Mouse (Mus musculus) heart, postnatal 10 days (tissue): ENCODE measurements around the gene Gm10295. TPM values are rescaled to one million over a fixed set of nuclear protein-coding genes. Genes with fewer than 3 reads are reported as not detected.

Experiments used
- DNase-seq, 2 experiments: peaks; one replicate each; pipeline ENCODE4 v3.0.0; 2021
- intact Hi-C: fragments of 180-260 bp; cut with DNase I; formaldehyde crosslinking; loops from one replicate; pipeline ENCODE4 v1.15.1; 2025
- total RNA-seq, 2 experiments: library from RNA; stranded (reverse); gene quantifications; 2 replicates each; pipeline ENCODE4 v1.2.3; 2021

The Gm10295 gene
- total RNA-seq, 2 experiments from 2014 or later: not detected

DNA sequence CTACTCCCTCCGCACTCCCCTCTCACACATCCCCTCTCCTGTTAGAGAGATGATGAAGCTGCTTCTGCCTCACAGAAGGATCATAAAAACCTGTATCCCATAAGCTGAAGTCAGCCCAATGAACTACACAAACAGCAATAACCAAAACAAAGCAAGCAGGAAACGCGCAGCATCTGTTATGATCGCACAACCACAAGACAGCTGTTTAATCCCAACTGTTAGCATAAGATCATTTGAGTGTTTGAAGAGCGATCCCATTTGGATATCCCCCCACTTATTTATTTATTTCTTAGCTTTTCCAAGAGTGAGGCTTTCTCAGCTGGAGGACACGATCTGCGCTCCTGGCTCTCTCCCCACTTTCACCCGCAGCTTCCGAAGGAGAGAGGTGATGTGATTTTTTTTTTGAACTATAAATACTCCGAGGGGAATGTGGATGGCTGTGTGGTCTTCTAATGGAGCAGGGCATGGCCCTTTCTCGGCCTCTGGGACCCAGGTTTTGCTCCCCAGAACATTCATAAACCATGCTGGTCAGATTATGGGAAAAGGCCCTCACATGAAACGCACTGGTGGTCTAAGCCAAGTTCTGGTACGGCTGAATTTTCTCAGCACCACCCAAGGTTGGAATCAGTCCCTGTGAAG lies 17.4 kb upstream of the Gm10295 start:
- no peak for DNase-seq
- intact Hi-C loops: no loop called here

DNA sequence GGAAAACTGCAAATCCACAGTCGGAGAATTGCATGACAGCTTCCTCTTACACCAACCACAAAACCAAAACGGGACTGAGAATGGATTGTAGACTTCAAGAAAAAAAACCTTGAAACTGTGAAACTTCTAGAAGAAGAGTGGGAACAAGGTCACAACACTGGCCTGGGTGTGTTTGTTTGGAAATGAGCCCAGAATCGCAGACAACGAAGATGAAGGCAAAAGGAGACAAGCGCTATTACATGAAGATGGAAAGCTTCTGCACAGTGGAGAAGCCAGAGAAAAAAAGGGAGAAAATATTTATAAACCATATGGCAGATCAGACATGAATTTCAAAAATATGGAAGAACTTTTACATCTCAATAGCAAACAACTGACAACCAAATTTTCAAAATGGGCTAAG lies 4.3 kb upstream of the Gm10295 start:
- DNase-seq: no peak
- intact Hi-C loops: no loop called here

DNA sequence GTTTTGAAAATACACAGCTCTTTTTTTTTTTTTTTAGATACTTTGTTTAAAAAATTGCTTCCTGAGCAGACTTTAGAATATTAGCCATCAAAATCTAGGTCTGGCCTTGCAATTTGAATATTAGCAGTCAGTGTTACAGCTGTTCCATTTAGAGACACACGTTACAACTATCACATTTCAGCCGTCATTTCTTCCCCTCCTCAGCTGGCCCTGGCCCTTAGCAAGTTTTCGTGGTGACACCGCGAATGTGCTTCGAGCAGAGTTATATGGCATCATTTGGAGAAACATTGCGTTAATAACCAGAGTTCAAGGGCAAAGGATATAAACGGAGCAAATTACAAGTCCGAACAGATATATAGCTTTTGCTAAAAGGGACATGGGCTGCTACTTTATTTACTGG lies 2.4 kb downstream of the Gm10295 start:
- DNase-seq: no peak
- intact Hi-C loops: no loop called here

DNA sequence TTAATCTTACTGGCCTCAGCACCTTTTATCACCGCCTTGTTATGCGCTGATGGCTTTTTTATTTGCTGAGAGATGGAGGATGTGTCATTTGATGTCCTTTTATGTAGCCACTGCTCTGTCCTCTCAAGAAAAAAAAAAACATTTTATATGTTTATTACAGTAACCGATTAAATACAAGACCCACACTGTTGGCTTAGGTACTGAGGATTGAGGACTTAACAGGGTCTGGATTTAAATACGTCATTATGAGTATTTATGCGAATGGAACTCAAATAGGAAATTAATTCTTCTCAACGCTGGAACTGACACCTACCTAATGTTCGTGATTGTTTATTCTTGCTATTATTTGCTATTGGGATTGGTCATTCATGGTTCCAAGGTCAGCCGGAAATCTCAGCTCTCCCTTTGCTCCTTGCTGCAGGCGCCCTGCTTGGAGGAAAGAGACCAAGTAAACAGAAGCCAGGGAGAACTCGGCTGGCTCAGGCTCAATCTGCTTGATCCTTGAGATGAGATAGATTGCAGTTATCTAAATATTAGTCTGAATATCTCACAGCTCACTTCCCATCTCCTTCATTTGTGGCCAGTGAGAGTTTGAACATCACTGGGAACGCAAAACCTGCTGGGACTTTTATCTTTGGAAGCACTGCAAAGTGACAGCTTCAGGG lies 26.2 kb downstream of the Gm10295 start:
- no peak for DNase-seq
- intact Hi-C loops: no loop called here

DNA sequence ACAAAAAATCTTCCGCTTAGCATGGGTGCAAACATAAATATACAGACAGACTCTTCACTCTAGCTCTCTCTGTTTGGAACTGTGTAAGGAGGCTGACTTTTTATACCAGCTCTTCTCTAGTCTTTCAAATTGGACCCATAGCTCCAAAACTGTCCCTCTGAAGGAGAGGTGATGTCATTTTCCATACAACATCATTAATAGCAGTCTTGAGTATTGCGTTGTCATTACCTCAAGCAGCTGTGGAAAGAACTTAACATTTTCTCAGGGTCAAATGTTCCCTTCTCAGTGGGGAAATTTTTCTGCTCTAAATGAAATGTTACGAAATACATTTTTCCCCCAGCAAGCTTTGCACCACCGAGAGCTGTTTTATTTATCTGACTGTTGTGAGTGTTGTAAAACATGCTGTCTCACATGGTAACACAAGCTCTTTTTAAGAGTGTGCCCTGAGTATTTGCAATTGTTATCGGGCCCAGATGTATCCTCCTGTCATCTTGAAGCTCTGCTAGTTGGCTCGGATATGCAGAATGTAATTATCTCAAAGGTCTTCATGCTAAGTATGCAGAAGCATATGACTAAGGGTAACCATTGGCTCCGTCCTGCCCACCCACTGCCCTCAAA lies 38.0 kb downstream of the Gm10295 start:
- no peak for DNase-seq
- intact Hi-C loops: loop anchor here (2.0 to 10.0 kb wide), 4 partner anchors 58 to 392 kb away; no protein-coding TSS in a partner anchor

DNA sequence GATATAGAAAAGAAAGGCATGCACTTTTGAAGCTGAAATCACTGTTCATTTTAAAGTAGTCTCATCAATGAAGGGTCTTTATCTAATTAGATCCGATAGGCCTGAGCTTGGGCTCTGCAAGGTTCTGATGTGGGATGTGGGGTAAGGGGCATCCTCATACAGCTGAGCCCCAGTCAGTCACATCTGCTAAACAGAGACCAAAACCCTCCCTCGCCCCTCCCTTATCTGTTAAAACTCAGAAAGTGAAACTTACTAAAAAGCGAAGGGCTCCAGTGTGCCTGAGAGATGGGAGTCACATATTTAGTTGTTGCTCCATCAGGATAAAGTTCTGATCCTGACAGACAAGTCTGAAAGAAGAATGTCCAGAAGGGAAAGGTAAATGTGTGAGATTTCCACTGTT lies 38.9 kb downstream of the Gm10295 start:
- no peak for DNase-seq
- intact Hi-C loops: loop anchor here (2.0 to 10.0 kb wide), 4 partner anchors 58 to 392 kb away; no protein-coding TSS in a partner anchor

DNA sequence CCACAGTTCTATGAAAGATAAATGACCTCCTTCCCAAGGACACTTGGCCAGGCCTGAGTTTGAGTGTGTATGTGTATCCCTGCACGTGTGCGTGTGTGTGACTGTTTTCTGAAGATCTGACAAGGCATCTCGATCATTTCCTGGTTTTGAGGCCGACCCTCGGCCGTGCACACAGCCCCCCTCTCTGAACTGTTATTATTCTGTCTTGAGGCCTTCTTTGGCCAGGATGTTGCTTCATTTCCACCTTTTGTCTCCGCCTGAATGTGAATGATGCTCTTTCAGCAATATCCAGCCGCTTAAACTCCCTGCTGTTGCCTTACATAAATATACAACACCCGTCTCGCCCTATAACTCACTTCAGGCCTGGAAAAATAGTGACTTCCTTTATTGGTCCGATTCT lies 39.9 kb downstream of the Gm10295 start:
- DNase-seq: peak; percentile 44 to 50

DNA sequence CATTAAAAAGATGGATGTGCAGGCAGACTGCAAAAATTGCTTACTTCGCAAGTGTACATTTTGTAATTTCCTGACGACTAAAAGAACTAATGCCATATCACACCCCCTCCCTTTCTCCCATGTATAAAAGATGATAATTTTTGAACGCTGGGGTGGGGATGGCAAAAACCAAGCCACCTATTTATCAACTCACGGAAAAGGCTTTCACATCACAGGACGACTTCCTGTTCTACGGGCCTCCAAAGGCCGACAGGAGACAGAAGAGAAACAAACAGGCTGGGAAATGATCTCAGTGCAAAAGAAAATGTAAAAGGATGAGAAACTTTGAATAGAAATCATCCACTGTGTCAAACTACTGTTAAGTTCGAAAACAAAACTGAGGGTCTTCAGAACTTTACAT lies 43.2 kb downstream of the Gm10295 start:
- DNase-seq: no peak
- intact Hi-C loops: loop anchor here (5.0 kb wide), 1 partner anchor 961 kb away; no protein-coding TSS in a partner anchor

More for the DNA sequence above, 39.9 kb downstream of the Gm10295 start:
- intact Hi-C loops: loop anchor here (2.0 to 10.0 kb wide), 3 partner anchors 219 to 393 kb away; no protein-coding TSS in a partner anchor

DNA sequence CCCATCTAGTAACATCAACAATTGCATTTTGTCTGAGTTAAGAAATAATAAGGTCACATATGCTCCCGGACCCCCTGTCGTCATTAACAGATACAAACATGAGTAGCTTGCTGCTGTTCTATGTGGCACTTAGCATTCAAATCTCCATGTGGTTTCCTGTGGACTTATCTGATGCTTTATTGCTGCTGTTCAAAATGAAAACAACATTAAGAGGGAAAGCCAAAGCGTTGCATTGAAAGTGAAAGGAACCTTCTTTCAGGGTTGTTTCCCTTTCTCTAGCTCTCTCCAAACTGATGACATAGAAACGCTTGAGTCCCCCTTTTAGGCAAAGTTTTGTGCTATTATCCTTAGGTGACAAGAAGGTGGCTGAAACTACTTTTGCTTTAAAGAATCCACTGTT lies 48.6 kb downstream of the Gm10295 start:
- intact Hi-C loops: no loop called here
- no peak for DNase-seq
